Mouse (Mus musculus): Measurements from ENCODE around the gene Cttnbp2. TPM values are rescaled to one million over a fixed set of nuclear protein-coding genes. Genes with fewer than 3 reads are reported as not detected.

The Cttnbp2 gene
- total RNA-seq, 4 experiments from 2014 or later, result 87.0 to 196 (median 107) TPM

Small RNA genes lying within 50 kb of the gene (microRNA-seq; reads per million reads assigned to microRNA genes)
- gene Gm26233, result 0 reads per million in 2 experiments

All from adrenal gland, adult 8-10 months (tissue).